Mouse (Mus musculus) thymus, postnatal 36 days (tissue): ENCODE data around the gene Ano6.

ENCODE experiments used
- DNase-seq, 2 experiments: peaks; one replicate each; pipeline ENCODE4 v3.0.0; 2022; ENCODE audit warnings: mixed read lengths in 2 of 2

The Ano6 gene

DNA sequence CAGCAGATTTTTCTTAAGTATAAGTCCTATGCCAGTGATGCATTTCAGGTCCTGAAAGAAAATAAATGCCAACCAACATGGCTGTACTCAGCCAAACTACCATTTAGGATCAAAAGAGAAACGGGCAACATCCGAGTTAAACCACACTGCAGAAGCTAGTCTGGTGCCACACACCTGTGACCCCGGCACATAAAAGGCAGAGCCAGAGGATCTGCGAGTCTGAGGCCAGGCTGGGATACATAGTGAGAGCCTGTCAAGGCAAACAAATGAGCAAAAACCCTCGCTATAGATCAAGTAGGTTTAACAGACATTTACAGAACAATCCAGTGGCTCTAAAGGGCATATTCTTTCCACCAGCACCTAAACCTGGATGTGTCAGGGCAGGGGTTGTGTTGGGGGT lies 190.0 kb downstream of the Ano6 start:
- DNase-seq: peak; percentile 23 to 58

DNA sequence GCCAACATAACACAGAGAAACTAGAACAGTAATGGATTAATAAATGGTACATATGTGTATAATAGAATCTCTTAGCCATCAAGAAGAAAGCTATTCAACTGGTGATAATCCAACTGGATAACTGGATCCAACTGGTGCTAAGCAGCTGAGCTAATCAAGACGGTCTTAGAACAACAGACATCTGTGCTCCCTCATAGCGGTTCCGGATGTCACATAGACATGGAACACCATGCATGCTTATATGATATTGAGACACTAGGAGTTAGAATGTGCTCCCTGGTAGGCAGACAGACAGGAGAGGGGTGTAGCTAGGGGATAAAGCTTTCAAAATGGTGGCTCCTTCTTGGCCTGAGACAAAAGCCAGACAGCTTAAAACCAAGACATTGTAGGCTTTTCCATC lies 197.3 kb downstream of the Ano6 start:
- no peak for DNase-seq

DNA sequence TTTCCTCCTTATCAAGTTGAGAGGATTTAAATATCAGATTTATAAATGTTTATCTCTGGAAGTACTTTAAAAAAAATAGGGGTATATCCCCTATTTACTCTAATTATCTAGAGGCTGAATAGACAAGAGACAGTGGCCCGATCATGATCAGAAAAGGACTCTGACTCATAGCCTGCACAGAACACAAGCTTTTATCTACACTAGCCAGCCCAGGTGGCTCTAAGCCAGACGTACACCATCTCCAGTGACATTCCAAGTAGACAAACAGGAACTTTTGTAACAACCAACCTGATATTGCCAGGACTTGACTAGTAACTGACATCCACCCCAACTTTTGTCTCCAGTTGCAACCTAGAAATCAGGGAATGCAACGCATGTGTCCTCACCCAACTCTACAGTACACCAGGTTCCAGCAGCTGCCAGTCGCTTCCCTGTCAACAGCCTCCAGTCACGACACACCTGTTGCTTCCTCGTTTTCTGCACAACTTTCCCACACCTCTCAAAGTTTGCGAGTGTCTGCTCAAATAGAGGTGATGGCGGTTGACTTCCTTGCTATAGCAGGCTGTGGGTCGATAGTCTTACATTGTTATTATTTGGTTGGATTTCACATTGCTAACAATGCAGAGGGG lies 199.0 kb downstream of the Ano6 start:
- no peak for DNase-seq

DNA sequence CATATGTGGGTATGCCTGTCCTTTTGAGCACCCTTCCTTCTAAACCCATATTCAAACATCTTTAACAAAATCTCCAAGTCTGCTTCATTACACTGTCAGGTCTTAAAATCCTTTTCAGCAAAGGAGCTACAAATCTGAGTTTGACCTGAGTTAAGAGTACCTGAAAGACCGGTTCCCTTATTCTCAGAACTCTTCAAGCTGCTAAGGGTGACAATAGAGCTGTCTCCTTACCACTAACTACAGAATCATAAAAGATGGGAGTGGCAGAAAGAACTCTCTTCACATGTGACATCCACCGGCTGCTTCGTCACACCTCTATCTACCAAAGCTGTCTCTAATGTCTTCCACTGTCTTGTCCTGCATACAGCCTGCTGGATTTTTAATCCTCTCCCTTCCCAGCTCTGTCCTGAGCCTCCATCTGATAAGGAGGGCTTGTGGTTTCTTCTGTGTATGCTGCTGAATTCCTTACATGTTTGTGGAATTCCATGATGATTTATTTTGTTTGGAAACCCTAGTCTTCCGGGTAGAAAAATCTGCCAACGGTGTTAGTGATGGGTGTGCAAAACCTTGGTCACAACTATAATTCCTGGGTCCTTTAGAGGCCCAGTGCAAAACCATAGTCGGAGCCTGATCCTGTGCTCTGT lies 212.4 kb downstream of the Ano6 start:
- no peak for DNase-seq

DNA sequence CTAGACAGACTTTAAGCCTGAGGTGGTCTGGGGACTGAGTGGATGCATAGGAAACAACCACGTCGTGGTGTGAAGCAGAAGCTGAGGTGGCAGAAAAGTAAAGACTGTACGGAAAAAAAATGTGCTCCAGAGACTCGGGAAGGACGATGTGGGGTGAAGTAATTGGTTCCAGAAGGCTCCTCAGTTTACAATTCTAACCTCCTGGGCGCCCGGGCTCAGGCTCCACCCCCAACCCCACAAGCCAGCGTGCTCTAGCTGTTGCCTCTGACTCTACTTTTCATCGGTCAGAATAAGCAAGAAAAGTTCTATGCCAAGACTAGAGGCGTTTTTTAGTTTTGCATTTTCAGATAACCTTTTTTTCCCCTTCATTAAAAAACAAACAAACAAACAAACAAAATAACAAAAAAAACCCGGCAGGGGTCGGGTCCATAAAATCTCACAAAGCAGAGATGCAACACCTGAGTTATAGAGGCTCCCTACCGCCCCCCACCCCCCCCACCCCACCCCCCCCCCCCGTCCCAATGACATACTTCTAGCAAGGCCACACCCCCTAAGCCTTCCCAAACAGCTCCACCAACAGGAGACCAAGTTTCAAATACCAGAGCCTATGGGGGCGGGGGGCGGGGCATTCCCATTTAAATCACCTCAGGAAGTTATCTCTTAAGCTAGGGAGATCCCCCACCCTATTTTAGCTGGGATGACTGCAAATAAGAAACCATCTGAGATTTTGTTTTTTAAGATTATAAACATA lies 221.2 kb downstream of the Ano6 start:
- no peak for DNase-seq

DNA sequence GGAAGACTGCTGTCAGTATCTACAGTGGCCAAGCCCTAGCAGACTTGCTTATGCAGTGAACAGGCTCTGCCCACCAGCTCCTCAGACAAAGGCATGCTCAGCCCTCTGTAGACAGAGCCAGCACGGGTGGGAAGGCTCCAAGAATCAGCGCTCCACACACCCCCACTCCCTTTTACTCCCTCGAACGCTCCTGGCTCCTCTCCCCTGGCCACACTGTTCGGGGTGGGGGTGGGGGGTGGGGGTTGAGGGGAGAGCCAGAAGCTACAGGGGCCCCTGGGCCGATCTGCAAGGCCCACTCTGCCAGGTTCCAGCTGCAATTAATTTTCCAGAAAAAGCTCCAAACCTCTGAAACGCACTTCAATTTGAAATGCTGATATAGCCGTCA lies 221.7 kb downstream of the Ano6 start:
- DNase-seq: no peak

DNA sequence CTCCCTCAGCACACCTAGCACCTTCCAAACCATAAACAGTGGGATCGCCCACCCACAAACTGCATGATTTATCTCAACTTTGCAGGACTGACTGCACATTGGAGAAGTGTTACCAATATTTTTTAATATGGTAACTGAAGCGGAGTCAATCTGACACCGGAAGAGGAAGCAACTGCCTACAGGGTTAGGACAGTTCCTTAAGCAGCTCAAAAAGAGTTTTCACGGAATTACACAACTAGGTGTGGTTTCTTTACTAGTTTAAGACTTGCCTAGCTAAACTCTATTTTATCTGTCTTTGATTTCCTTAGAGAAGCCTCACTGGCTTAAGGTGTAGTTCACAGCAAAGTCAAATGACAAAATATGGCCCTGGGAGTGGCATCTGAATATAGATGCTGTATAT lies 223.9 kb downstream of the Ano6 start:
- no peak for DNase-seq

DNA sequence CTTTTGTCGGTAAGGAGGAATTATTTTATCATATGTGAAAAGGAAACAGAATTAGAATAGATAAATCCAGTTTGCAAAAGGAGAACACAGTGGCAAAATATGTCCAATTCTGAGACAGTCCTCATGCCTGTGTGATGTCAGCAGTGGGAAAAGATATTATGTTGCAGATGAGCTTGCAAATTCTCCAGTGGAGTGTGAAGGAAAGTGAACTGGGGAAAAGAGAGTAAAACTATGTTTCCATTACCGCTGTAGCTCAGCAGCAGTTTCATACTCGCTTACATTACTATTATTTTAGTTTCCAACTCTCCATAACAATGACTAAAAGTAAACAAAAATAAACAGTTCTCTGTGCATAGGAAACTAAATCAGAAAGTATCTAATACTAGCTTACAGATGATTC lies 229.8 kb downstream of the Ano6 start:
- DNase-seq: no peak

DNA sequence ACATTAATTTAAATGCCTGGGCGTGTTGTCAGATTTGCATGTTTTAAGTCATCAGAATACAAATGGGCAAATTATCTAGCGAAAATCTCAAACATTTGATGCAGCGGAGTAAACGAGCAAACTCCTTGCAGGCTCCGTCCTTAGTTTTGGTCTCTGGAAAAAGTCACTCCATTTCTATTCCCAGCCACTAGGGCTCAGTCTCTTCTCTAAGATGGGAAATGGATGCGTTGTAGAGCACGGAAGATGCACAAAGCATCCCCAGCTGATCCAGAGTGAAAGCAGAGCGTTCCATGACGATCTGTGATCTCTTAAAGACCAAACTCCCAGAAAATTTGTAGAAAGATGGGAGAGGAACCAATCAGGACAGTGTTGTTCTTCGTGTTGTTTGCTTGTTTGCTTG lies 230.9 kb downstream of the Ano6 start:
- DNase-seq: no peak
